Mouse (Mus musculus) midbrain, embryonic 14.5 days (tissue): ENCODE measurements at regions not wholly inside any gene's neighbourhood (a gene's known extent, or its start where the extent isn't known, plus 50 kb on each side); places are given as distances from the start of the nearest gene placed in this dataset.

ENCODE experiments used
- ATAC-seq: fragments of 200-750 bp; cut with Nextera tagmentation; 2 replicates; pipeline ENCODE4 v1.8.0; 2017; ENCODE audit warnings: moderate number of reproducible peaks, moderate library complexity; ENCODE audit not compliant: low FRiP score, low TSS enrichment
- DNase-seq: peaks from one replicate; pipeline ENCODE4 v3.0.0-alpha.2; 2015
- H3K27ac ChIP-seq: fragments of 300-500 bp; sonication (generic); replicated peaks from 2 replicates; pipeline ENCODE4 v1.5.1; 2014; ENCODE audit warnings: mild to moderate bottlenecking, low read depth, low read length, moderate library complexity
- H3K27me3 ChIP-seq: fragments of 300-500 bp; sonication (generic); 2 replicates; pipeline ENCODE4 v1.6.1; 2014; ENCODE audit warnings: low read length, control low read depth, mixed read lengths; ENCODE audit not compliant: control insufficient read depth, insufficient read depth
- H3K36me3 ChIP-seq: fragments of 300-500 bp; sonication (generic); 2 replicates; pipeline ENCODE4 v1.6.1; 2014; ENCODE audit warnings: low read length, control low read depth; ENCODE audit not compliant: control insufficient read depth, insufficient read depth
- H3K4me1 ChIP-seq: fragments of 300-500 bp; sonication (generic); 2 replicates; pipeline ENCODE4 v1.6.1; 2014; ENCODE audit warnings: mild to moderate bottlenecking, antibody characterized with exemption, low read length, control low read depth; ENCODE audit not compliant: control insufficient read depth, insufficient read depth
- H3K4me2 ChIP-seq: fragments of 300-500 bp; sonication (generic); 2 replicates; pipeline ENCODE4 v1.6.1; 2014; ENCODE audit warnings: mild to moderate bottlenecking, low read length, moderate library complexity
- H3K4me3 ChIP-seq: fragments of 300-500 bp; sonication (generic); replicated peaks from 2 replicates; pipeline ENCODE4 v1.5.1; 2014; ENCODE audit warnings: low read depth, low read length
- H3K9ac ChIP-seq: fragments of 300-500 bp; sonication (generic); replicated peaks from 2 replicates; pipeline ENCODE4 v1.6.1; 2014; ENCODE audit warnings: mild to moderate bottlenecking, low read length, moderate library complexity
- H3K9me3 ChIP-seq: fragments of 300-500 bp; sonication (generic); 2 replicates; pipeline ENCODE4 v1.6.1; 2016; ENCODE audit warnings: low read length, control low read depth, mixed read lengths; ENCODE audit not compliant: control insufficient read depth
- WGBS: fragments of 180-500 bp; shearing (Covaris S2); extraction: QIAGEN DNeasy Blood & Tissue Kit; methylation state at CpG from one replicate; pipeline ENCODE4 v1.1.7; 2014; 5-methylcytosine and 5-hydroxymethylcytosine counted together

DNA sequence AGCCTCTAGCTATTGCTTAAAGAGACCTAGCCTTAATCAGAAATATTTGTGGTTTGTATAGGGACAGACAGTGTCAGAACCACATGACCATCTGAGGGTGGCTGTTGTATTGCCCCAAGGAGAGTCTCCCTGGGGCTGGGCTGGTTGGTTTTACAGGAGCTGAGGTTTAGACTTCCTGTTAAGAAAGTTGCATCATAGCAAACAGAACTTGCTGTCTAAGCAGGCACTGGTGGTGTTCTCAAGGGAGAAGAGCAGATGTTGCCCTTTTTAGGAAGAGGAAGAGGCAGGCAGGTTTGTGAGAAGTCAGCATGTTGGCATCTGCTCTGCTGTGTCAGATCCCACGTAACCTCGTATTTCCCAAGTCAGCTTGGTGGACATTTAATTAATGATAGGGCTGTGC, 52.7 kb upstream of the Tut7 start:
- ATAC-seq: no peak
- WGBS: 76% methylated on average over 2 of the region's 2 CpGs
- Histone ChIP-seq H3K9ac (no peak overlapping the region), H3K4me1 (peaks cover 3% of the 10 kb centered on the region; the same call in 1 of the 2 replicates), H3K27ac (no peak overlapping the region), H3K9me3 (no peaks in the 10 kb centered on the region), H3K36me3 (no peaks in the 10 kb centered on the region), H3K4me3 (no peak overlapping the region), H3K27me3 (no peaks in the 10 kb centered on the region), H3K4me2 (no peak overlapping the region)
- no peak for DNase-seq

GRCm38 (mm10) chr13:59874137-59874931, 51.4 kb upstream of the Tut7 start:
- no peak for ATAC-seq
- Histone ChIP-seq H3K36me3 (no peaks in the 10 kb centered on the region), H3K27ac (no peak overlapping the region), H3K9ac (no peak overlapping the region), H3K27me3 (no peaks in the 10 kb centered on the region), H3K4me1 (no peaks in the 10 kb centered on the region), H3K9me3 (no peaks in the 10 kb centered on the region), H3K4me2 (no peak overlapping the region), H3K4me3 (no peak overlapping the region)
- no peak for DNase-seq
- WGBS: 82% methylated on average over 7 of the region's 7 CpGs
